Mouse (Mus musculus): ENCODE data around the gene Lcn12.

The Lcn12 gene

GRCm38 (mm10) chr2:25460135-25460534, 33.6 kb downstream of the Lcn12 start:
- no peak for DNase-seq (ENCODE audit: low spot score in 2 of 2)

GRCm38 (mm10) chr2:25458911-25459310, 34.8 kb downstream of the Lcn12 start:
- DNase-seq (ENCODE audit: low spot score in 2 of 2) = no peak

GRCm38 (mm10) chr2:25457022-25457896, 36.5 kb downstream of the Lcn12 start:
- no peak for DNase-seq (ENCODE audit: low spot score in 2 of 2)

GRCm38 (mm10) chr2:25456205-25456953, 37.3 kb downstream of the Lcn12 start, which contains the start of gene Clic3:
Clic3 (plus strand) TSS chr2:25456838.
- no peak for DNase-seq (ENCODE audit: low spot score in 2 of 2)

GRCm38 (mm10) chr2:25452951-25453350, 40.8 kb downstream of the Lcn12 start:
- no peak for DNase-seq (ENCODE audit: low spot score in 2 of 2)

DNA sequence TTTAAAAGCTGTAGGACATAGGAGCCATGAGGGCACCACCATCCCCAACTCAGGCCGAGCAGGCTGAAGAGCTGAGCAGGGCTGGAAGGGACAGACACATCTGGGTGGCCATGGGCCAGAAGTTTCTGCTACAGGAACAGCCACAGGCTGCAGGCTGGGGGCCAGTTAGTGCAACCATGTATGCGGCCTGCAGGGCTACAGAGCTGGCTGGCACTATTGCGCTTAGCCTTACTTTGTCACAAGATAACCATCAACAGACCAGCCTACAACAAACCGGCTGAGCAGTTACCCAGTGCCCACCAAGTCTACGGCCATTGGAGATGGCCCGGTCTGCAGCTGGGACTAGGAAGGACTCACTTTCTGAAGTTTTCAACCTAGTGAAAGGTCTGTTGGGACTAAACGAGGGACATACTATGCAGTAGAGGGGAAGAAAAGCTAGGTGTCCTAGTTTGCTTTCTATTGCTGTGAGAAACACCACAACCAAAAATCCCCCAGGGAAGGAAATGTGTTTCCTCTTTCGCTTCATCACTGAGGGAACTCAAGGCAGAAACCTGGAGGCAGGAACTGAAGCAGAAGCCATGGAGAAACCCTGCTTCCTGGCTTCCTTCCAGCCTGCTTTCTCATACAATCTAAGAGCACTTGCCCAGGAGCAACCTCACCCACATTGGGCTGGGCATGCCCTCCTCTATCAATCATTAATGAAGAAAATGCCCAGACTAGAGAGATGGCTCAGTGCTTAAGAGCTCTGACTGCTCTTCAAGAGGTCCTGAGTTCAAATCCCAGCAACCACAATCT, 42.7 kb downstream of the Lcn12 start:
- DNase-seq (ENCODE audit: low spot score in 2 of 2) = no peak

- no peak for DNase-seq (ENCODE audit: low spot score in 2 of 2)
Observed at GRCm38 (mm10) chr2:25442682-25443081, 51.0 kb downstream of the Lcn12 start.

GRCm38 (mm10) chr2:25441067-25441466, 52.6 kb downstream of the Lcn12 start:
- DNase-seq (ENCODE audit: low spot score in 2 of 2) = no peak
